Mouse (Mus musculus): ENCODE measurements around the gene 1700013G24Rik.
"Not testable (repeated sequence)": the region's sequence is repeated elsewhere in the genome, so short reads cannot be mapped to it uniquely, and the experiment has no call there.

DNA sequence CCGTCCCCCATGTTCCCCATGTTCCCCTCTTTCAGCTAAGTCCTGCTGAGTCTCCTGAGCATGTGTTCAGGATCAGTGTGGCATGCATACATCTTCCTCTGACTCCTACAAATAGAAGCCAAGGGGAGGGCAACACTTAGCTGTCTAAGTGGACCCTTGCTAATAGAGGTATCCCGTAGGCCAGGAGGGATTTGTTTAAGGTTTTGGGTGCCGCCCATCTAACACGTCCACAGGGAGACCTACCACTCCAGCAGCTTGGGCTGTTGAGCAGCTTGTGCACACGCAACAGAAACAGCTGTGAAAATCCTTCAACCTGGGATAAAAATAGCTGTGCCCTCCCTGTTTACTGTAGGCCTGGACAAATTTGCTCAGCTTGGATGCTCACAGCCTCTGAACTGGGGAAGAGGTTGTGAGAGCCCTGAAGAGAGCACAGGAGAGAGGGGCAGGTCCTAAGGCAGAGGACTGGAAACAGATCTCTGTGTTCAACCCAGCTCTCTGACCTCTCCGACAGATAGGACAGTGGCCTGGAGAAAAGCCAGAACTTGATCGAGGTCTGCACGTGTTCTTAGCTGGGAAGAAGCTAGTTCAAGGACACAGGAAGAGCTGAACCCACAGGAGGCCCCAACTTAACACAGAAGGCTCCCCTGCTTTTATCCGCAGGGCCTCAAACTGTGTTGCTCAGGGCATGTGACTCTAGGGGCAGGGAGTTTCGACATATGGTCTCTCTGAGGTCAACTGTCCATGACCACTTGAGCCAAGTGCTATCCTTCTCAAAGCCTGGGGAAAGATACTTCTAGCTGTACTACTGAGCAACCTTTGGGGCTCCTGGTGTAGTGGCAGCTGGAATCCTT lies 20.2 kb upstream of the 1700013G24Rik start:
- TF ChIP-seq TAL1, GATA1 (IDR thresholded peaks at IDR 0.05; ENCODE audit: low read length): not testable (repeated sequence)

Data from erythroblast, embryonic 14.5 days (primary cell).